Mouse (Mus musculus): ENCODE results near the gene Rbm20.

Rbm20 gene

GRCm38 (mm10) chr19:53810024-53810423 is 132.9 kb downstream of the Rbm20 start:
- DNase-seq (ENCODE audit: low read depth, low spot score), result no peak

GRCm38 (mm10) chr19:53810584-53810983 is 133.5 kb downstream of the Rbm20 start:
- DNase-seq (ENCODE audit: low read depth, low spot score), result no peak

- DNase-seq (ENCODE audit: low read depth, low spot score), result no peak
These were observed 136.5 kb downstream of the Rbm20 start for GRCm38 (mm10) chr19:53813576-53813975.

GRCm38 (mm10) chr19:53815714-53816113 is 138.6 kb downstream of the Rbm20 start:
- no peak for DNase-seq (ENCODE audit: low read depth, low spot score)

GRCm38 (mm10) chr19:53816242-53816641 is 139.1 kb downstream of the Rbm20 start:
- no peak for DNase-seq (ENCODE audit: low read depth, low spot score)

GRCm38 (mm10) chr19:53819299-53819698 is 142.2 kb downstream of the Rbm20 start:
- no peak for DNase-seq (ENCODE audit: low read depth, low spot score)

- DNase-seq (ENCODE audit: low read depth, low spot score), result peak; percentile 56
These were observed 144.4 kb downstream of the Rbm20 start for GRCm38 (mm10) chr19:53821241-53822120.

- DNase-seq (ENCODE audit: low read depth, low spot score), result no peak
These were observed 146.7 kb downstream of the Rbm20 start for GRCm38 (mm10) chr19:53823847-53824246.

- no peak for DNase-seq (ENCODE audit: low read depth, low spot score)
These were observed 148.0 kb downstream of the Rbm20 start for GRCm38 (mm10) chr19:53824872-53825680.

- DNase-seq (ENCODE audit: low read depth, low spot score), result no peak
These were observed 152.9 kb downstream of the Rbm20 start for GRCm38 (mm10) chr19:53829990-53830389.

GRCm38 (mm10) chr19:53830407-53831163 is 153.5 kb downstream of the Rbm20 start:
- DNase-seq (ENCODE audit: low read depth, low spot score), result peak; percentile 45

GRCm38 (mm10) chr19:53831164-53831448 is 154.0 kb downstream of the Rbm20 start:
- DNase-seq (ENCODE audit: low read depth, low spot score), result no peak

- DNase-seq (ENCODE audit: low read depth, low spot score), result no peak
These were observed 155.4 kb downstream of the Rbm20 start for GRCm38 (mm10) chr19:53832512-53832911.

- no peak for DNase-seq (ENCODE audit: low read depth, low spot score)
These were observed 156.8 kb downstream of the Rbm20 start for GRCm38 (mm10) chr19:53833745-53834369.

- no peak for DNase-seq (ENCODE audit: low read depth, low spot score)
These were observed 159.7 kb downstream of the Rbm20 start for GRCm38 (mm10) chr19:53836569-53837454.

GRCm38 (mm10) chr19:53838850-53839249 is 161.7 kb downstream of the Rbm20 start:
- no peak for DNase-seq (ENCODE audit: low read depth, low spot score)

- no peak for DNase-seq (ENCODE audit: low read depth, low spot score)
These were observed 162.7 kb downstream of the Rbm20 start for GRCm38 (mm10) chr19:53839837-53840236.

- DNase-seq (ENCODE audit: low read depth, low spot score), result peak; percentile 66
These were observed 164.8 kb downstream of the Rbm20 start for GRCm38 (mm10) chr19:53841915-53842314.

GRCm38 (mm10) chr19:53843972-53844371 is 166.9 kb downstream of the Rbm20 start:
- no peak for DNase-seq (ENCODE audit: low read depth, low spot score)

- DNase-seq (ENCODE audit: low read depth, low spot score), result no peak
These were observed 171.3 kb downstream of the Rbm20 start for GRCm38 (mm10) chr19:53848272-53848995.

Data from ZHBTc4 (cell line).